Mouse (Mus musculus) embryonic facial prominence, embryonic 13.5 days (tissue): ENCODE measurements around the gene Tsx. TPM values are rescaled to one million over a fixed set of nuclear protein-coding genes. Genes with fewer than 3 reads are reported as not detected.

Experiments used
- polyA plus RNA-seq: library from polyadenylated mRNA; unstranded; fragments of >200 nt; fragmentation: Nextera tagmentation; extraction: Ambion mirVana; gene quantifications from 2 replicates; pipeline ENCODE4 v1.2.1, GENCODE M21; 2015

Gene Tsx
- polyA plus RNA-seq, 1 experiment from 2014 or later: 0.53 TPM

Other genes with a start within 250 kb of the Tsx start
- 3.3 and 3.8 TPM in 2 replicates for gene Nap1l2, start 227.8 kb upstream of the Tsx start, polyA plus RNA-seq
- gene Cdx4, start 93.1 kb upstream of the Tsx start, polyA plus RNA-seq: not detected in 2 replicates
- 4.2 and 4.4 TPM in 2 replicates for gene Chic1, start 58.0 kb upstream of the Tsx start, polyA plus RNA-seq
- not detected in 2 replicates for gene Gm26992, start 7.5 kb downstream of the Tsx start, polyA plus RNA-seq
- not detected in 2 replicates for gene Zcchc13, start 216.1 kb downstream of the Tsx start, polyA plus RNA-seq